Mouse (Mus musculus): ENCODE results near the gene Fam240b.

Gene Fam240b

GRCm38 (mm10) chr13:64439471-64439870 is 58.1 kb downstream of the Fam240b start:
- no peak for DNase-seq

- peak; percentile 78 for DNase-seq
Observed at GRCm38 (mm10) chr13:64438863-64439452, 58.6 kb downstream of the Fam240b start.

GRCm38 (mm10) chr13:64437801-64438200 is 59.8 kb downstream of the Fam240b start:
- no peak for DNase-seq

- DNase-seq = peak; percentile 96
Observed at GRCm38 (mm10) chr13:64432017-64432995, 65.3 kb downstream of the Fam240b start, which contains the start of gene Cdk20. TSS of gene Cdk20 (plus strand) at chr13:64432314.

Data from cerebellum, adult 9-10 months (tissue).